Mouse (Mus musculus): ENCODE results near the gene Panx2.

DNA sequence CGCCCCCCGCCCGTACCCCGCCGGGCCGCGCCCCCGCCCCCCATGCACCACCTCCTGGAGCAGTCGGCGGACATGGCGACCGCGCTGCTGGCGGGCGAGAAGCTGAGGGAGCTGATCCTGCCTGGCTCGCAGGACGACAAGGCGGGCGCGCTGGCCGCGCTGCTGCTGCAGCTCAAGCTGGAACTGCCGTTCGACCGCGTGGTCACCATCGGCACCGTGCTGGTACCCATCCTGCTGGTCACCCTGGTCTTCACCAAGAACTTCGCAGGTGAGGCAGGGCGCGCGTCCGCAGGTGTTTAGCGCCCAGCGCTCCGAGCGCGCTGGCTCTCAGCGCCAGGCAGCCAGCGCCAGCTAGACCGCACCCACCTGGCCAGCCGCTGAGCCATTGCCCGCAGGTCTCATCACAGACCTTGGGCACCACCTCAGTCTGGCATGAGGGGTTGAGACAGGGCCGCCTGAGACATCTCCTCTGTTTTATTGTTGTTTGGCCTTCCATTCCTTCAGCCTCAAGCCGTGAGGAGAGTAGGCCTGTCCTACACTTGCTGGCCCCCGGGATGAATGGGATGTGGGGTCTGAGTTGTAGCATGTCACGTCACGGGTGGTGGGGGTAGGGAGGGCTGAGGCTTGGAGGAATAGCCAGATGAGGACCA is 623 bp downstream of the Panx2 start:
- TF ChIP-seq CTCF (IDR thresholded peaks at IDR 0.05; ENCODE audit: low read depth, low read length) (no peak), POLR2A (IDR thresholded peaks at IDR 0.05; ENCODE audit: extremely low read depth, insufficient read depth, low read length) (no peak)

Data from liver, adult 2 months (tissue).